Mouse (Mus musculus) lung, postnatal 25 days (tissue): Measurements from ENCODE around the gene Cep83.
A peak's percentile ranks its signal among the peaks of the same experiment; 100 is the strongest.

Experiments used
- DNase-seq: peaks from one replicate; pipeline ENCODE4 v3.0.0; 2022; ENCODE audit warnings: low spot score

Cep83 gene

DNA sequence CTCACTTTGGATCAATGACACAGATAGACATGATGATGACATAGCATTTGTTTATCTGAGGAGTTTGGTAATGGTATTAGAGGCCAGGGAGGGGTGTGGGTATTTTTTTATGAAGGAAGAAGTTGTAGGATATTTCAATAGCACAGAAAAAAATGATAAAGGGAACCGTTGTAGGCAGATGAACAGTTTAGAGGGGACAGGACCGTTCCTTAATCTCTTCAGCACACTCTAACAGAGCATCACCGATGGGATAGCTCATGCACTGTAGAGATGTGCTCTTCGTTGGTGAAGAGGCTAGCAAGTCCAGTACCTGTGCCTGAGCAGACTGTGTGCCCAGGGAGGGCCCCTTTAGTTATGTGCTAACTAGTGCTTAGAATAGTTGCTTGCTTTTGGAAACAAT is 90.9 kb downstream of the Cep83 start:
- no peak for DNase-seq

GRCm38 (mm10) chr10:94780618-94781262 is 92.3 kb downstream of the Cep83 start:
- DNase-seq: no peak

DNA sequence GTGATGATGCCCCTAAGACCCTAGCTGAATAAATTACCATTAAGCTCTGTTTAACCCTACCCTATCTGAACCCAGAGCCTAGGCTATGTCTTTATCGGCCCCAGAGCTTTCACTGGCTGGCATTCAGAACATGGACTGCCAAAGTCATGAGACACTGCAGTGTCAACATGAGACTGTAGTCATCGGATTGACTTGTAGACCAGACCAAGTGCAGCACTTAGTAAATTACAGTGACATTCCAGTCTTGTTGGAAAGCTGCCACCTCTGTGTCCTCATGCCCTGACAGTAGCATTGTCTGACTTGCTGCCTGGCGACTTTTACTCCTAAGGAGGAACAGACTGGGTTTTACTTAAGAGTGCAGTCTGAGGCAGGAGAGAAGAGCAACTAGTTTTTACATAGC is 100.8 kb downstream of the Cep83 start:
- peak; percentile 45 for DNase-seq

GRCm38 (mm10) chr10:94793914-94794313 is 105.5 kb downstream of the Cep83 start:
- DNase-seq: no peak

- DNase-seq: no peak
Observed at GRCm38 (mm10) chr10:94794666-94795244, 106.3 kb downstream of the Cep83 start.

GRCm38 (mm10) chr10:94798128-94798527 is 109.7 kb downstream of the Cep83 start:
- DNase-seq: no peak

GRCm38 (mm10) chr10:94799485-94800239 is 111.2 kb downstream of the Cep83 start:
- no peak for DNase-seq

- DNase-seq: no peak
Observed at GRCm38 (mm10) chr10:94800677-94801354, 112.4 kb downstream of the Cep83 start.

DNA sequence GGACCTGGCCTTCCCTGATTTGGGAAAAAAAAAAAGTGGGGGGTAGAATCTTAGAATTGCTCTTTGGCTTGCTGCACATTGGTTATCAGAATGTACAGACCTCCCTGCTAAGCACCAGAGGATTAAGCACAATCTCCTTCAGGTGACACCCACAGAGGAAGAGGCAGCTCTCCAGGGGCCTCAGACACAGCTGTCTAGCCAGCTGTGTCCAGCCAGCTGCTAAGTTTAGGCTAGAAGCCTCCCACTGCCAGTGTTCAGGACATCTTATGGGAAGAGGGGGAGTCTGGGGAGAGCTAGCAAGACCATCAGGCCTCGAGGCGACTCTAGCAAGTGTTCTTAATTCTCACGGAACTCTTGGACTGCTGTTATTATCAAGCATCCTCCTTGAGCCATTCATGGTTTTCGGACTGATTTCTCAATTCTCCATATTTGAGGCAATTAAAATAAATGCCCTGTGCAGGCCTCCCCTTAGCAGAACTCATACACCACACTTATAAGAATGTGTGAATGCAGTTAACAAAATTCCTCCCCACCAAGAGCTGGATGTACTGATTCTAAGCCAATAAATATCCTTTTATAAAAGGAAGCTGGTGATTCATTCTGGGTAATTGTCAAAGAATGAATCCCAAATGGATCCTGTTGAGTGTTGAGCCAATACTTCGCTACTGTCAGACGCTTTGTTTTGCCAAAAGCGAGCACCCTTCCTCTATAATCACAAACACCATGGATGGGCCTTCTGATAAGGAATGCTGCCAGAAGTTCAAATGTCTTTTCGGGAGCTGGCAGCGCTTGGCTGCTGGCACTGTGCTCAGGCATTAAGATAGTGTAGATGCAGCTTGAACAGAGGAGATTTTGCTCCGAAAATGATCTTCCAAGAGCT is 115.8 kb downstream of the Cep83 start:
- peak; percentile 51 for DNase-seq

- no peak for DNase-seq
Observed at GRCm38 (mm10) chr10:94804909-94805220, 116.4 kb downstream of the Cep83 start.

GRCm38 (mm10) chr10:94807323-94807722 is 118.9 kb downstream of the Cep83 start:
- no peak for DNase-seq

DNA sequence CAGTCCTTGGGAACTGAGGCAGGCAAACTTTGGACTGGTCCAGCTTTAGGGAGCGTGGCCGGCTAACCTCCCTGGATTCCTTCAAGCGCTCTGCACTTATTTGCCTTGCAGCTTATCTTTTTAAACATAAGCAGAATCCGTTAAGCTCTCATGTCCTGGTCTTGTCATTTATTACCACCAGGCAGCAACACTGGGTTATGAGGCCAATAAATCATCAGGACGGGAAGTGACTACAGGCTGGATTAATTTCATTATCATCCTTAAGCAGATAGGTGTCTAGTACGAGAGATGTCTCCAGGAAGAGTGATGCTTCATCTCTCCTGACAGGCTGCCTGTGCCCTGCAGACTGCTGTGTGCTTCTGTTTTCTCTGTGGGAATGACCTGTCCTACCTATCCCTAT is 119.8 kb downstream of the Cep83 start:
- DNase-seq: no peak

- no peak for DNase-seq
Observed at GRCm38 (mm10) chr10:94809946-94810472, 121.6 kb downstream of the Cep83 start.

- no peak for DNase-seq
Observed at GRCm38 (mm10) chr10:94811907-94812851, 123.7 kb downstream of the Cep83 start.

DNA sequence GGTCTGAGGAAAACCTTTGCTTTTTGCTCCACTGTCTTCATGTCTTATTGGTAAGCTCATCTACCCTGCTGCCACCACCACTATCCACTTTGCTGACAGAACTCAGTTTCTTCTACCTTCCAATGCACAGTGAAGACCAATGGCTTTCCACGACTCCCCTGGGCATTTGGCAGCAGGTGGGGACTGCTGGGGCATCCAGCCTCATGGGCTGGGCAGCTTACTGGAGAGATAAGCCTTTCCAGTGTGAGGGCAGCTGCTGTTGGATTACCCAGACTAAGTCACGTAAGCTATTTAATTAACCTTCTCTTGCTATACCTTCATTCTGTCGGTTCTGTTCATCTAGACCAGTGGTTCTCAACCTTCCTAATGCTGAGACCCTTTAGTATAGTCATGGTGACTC is 129.7 kb downstream of the Cep83 start:
- DNase-seq: no peak

GRCm38 (mm10) chr10:94818781-94819665 is 130.6 kb downstream of the Cep83 start:
- peak; percentile 23 for DNase-seq

DNA sequence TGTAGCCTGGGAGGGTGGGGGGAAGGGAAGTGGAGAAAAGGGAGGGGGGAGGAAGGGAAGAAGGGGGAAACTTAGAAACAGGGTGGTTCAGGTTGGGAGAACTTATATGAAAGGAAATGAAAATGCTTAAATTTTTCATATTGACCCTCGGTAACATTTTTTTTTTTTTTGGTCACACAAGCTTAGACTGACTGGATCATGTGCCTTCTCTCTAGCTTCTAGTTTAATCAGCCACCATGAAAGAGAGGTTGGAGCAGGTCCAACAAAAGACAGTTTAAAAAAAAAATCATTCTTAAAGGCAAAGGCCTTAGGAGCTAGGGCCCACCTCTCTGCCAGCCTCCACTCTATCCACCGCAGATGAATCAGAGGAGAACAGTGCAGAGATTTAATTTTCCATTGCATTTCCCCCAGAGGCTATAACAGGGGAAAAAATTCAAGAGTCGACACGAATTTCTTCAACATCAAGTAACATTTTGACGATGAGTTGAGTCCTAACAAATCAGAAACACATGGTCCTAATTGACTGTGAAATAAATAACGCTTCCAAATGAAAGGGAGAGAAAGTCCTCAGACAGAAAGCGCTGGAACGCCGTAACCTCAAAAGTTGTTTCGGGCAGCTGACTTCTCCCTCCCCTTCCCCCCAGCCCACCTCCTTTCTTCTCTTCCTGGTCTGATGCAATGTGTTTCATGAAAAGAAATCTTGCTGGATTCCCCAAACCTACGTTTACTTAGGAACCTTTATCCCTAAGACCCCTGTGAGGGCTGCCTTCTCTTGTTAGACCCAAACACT is 135.7 kb downstream of the Cep83 start:
- DNase-seq: peak; percentile 43

- no peak for DNase-seq
Observed at GRCm38 (mm10) chr10:94825951-94826350, 137.5 kb downstream of the Cep83 start.

DNA sequence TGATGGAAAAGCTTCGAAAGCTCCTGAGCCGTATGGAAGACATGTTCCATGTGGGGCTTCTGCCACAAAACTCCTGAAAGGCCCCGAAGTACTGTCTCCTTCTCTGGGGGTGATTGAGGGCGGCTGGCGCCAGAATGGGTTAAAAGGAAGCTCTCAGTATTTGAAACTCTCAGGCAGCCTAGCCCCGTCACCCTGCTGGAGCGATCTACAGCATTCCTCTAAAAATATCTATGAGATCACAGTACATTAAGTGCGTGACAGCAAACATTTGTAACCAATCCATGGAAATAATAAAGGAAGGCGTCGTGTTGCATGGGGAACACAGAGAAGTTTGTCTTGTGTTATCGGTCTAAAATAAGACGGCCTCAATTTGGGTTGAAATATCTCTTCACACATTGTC is 138.0 kb downstream of the Cep83 start:
- no peak for DNase-seq
